Mouse (Mus musculus): ENCODE data around the gene Spock2. TPM values are rescaled to one million over a fixed set of nuclear protein-coding genes. Genes with fewer than 3 reads are reported as not detected.

The Spock2 gene
- total RNA-seq (2018; cell fraction: chromatin; rRNA removed): under 1 TPM in 8 of 26 experiments, not detected in 18; 0.20 to 0.47 (median 0.29) TPM
- not detected for total RNA-seq (2018; cell fraction: cytosol; rRNA removed)
- total RNA-seq (2018; cell fraction: nucleus; rRNA removed): under 1 TPM in 5 of 26 experiments, not detected in 21; 0.06 to 0.36 (median 0.21) TPM
- polyA plus RNA-seq (2018): not detected in 3 replicates

- 10% methylated on average over 19 of the region's 22 CpGs for WGBS (ENCODE audit: missing documents)
- H3K4me3 ChIP-seq (ENCODE audit: inconsistent target): no peak within 1 kb of the TSS
- no peaks in the 10 kb centered on the region for H3K36me3 ChIP-seq (ENCODE audit: inconsistent target)
- H3K27ac ChIP-seq: no peak within 1 kb of the TSS
- H3K79me2 ChIP-seq (ENCODE audit: inconsistent target): no peaks in the 10 kb centered on the region
Measured at GRCm38 (mm10) chr10:60106146-60106530, at the start of gene Spock2. Spock2 (plus strand) TSS chr10:60106219.

GRCm38 (mm10) chr10:60062173-60062572 lies 43.8 kb upstream of the Spock2 start:
- Histone ChIP-seq H3K36me3 (ENCODE audit: inconsistent target) (no peaks in the 10 kb centered on the region), H3K27ac (no peak overlapping the region), H3K79me2 (ENCODE audit: inconsistent target) (no peaks in the 10 kb centered on the region), H3K4me3 (ENCODE audit: inconsistent target) (no peak overlapping the region)
- 95% methylated on average over 5 of the region's 5 CpGs for WGBS (ENCODE audit: missing documents)

- Histone ChIP-seq H3K79me2 (ENCODE audit: inconsistent target) (no peaks in the 10 kb centered on the region), H3K36me3 (ENCODE audit: inconsistent target) (no peaks in the 10 kb centered on the region), H3K4me3 (ENCODE audit: inconsistent target) (no peak overlapping the region), H3K27ac (no peak overlapping the region)
- WGBS (ENCODE audit: missing documents): 85% methylated on average over 5 of the region's 5 CpGs
Measured at GRCm38 (mm10) chr10:60062931-60063330, 43.1 kb upstream of the Spock2 start.

GRCm38 (mm10) chr10:60066524-60066923 lies 39.5 kb upstream of the Spock2 start:
- Histone ChIP-seq H3K4me3 (ENCODE audit: inconsistent target) (no peak overlapping the region), H3K79me2 (ENCODE audit: inconsistent target) (no peaks in the 10 kb centered on the region), H3K36me3 (ENCODE audit: inconsistent target) (no peaks in the 10 kb centered on the region), H3K27ac (no peak overlapping the region)
- 89% methylated on average over 3 of the region's 3 CpGs for WGBS (ENCODE audit: missing documents)

DNA sequence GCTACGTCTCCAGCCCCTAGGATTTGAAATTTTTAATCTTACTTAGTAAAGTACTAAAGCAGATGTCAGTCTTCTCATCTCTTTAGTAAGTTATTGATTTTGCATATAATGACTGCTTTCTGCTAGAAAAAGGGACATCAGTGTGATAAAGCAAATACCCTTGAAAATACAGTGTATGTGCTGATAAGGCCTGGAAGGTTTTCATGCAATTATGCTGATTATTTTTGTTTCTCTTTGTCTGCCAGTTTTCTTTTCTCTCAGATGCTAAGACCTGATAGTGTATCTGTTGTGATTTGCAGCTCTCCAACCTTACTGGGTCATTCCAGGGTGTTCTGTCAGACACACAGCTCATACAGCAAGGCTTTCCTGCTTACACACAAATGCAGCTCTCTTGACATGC lies 30.9 kb upstream of the Spock2 start:
- 100% methylated on average over 1 of the region's 1 CpGs for WGBS (ENCODE audit: missing documents)
- no peaks in the 10 kb centered on the region for H3K36me3 ChIP-seq (ENCODE audit: inconsistent target)
- no peaks in the 10 kb centered on the region for H3K79me2 ChIP-seq (ENCODE audit: inconsistent target)
- H3K27ac ChIP-seq: no peak overlapping the region
- H3K4me3 ChIP-seq (ENCODE audit: inconsistent target): no peak overlapping the region

- H3K4me3 ChIP-seq (ENCODE audit: inconsistent target): no peak overlapping the region
- no peaks in the 10 kb centered on the region for H3K79me2 ChIP-seq (ENCODE audit: inconsistent target)
- H3K36me3 ChIP-seq (ENCODE audit: inconsistent target): no peaks in the 10 kb centered on the region
- no peak overlapping the region for H3K27ac ChIP-seq
- WGBS (ENCODE audit: missing documents): 97% methylated on average over 7 of the region's 7 CpGs
Measured at GRCm38 (mm10) chr10:60077226-60077625, 28.8 kb upstream of the Spock2 start.

DNA sequence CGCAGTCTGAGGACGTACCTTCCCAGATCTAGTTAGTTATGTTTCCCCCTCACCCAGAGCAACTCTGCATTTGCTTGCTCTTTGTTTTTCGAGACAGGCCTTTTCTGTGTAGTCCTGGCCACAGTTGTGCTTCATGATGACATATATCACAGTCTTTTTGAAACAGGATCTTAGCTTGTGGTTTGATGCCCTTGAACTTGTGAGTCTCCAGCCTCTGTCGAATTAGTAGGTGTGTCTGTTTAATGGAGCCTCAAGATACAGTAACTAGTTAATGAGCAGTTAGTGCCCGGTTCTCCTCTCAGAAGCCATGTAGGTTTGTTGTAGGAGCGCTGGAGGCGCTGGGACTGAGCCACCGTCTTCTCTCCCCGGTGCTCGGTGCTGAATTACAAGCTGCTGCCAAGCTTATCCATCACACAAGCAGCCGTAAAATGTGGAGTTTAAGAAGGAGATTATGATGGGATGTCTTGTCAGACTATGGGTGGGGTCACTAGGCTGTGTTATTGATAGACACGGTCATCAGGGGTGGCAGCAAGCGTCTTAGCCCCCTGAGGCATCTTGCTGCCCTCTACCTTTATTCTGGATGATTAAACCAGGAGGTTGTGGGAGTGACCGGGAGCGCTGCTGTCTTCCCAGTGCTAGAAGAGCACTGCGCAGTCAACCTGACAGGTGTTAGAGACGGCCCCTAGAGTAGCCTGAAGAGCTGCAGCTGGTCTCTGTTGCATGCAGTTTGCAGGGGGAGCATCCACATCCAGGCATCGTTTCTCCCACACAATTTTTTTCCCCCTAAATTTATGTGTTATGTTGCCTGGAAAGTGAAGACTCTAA lies 28.1 kb upstream of the Spock2 start:
- WGBS (ENCODE audit: missing documents): 79% methylated on average over 18 of the region's 18 CpGs
- Histone ChIP-seq H3K36me3 (ENCODE audit: inconsistent target) (no peaks in the 10 kb centered on the region), H3K79me2 (ENCODE audit: inconsistent target) (no peaks in the 10 kb centered on the region), H3K4me3 (ENCODE audit: inconsistent target) (no peak overlapping the region), H3K27ac (no peak overlapping the region)

GRCm38 (mm10) chr10:60078561-60078917 lies 27.5 kb upstream of the Spock2 start:
- H3K4me3 ChIP-seq (ENCODE audit: inconsistent target): no peak overlapping the region
- H3K27ac ChIP-seq: no peak overlapping the region
- no peaks in the 10 kb centered on the region for H3K79me2 ChIP-seq (ENCODE audit: inconsistent target)
- WGBS (ENCODE audit: missing documents): 43% methylated on average over 5 of the region's 5 CpGs
- H3K36me3 ChIP-seq (ENCODE audit: inconsistent target): no peaks in the 10 kb centered on the region

- H3K4me3 ChIP-seq (ENCODE audit: inconsistent target): no peak overlapping the region
- 88% methylated on average over 3 of the region's 3 CpGs for WGBS (ENCODE audit: missing documents)
- no peaks in the 10 kb centered on the region for H3K79me2 ChIP-seq (ENCODE audit: inconsistent target)
- H3K36me3 ChIP-seq (ENCODE audit: inconsistent target): no peaks in the 10 kb centered on the region
- no peak overlapping the region for H3K27ac ChIP-seq
Measured at GRCm38 (mm10) chr10:60080171-60080570, 25.8 kb upstream of the Spock2 start.

DNA sequence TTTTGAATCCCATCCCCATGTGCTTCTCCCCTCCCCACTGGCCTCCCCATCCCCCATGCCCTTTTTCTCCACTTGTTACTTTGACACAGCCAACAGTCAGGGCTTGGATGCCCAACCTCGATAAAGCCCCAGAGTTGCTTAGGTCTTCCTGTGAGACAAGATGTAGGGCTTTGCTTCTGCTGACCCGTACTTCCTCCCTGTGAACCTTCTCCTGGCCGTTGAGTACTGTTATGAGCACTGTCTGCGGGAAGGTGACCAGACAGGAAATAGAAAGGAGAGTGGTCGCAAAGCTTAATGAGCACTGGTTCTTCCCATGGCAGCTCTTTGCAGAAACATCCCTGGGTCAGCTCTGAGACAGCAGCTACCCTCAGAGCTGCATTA lies 25.4 kb upstream of the Spock2 start:
- H3K79me2 ChIP-seq (ENCODE audit: inconsistent target): no peaks in the 10 kb centered on the region

DNA sequence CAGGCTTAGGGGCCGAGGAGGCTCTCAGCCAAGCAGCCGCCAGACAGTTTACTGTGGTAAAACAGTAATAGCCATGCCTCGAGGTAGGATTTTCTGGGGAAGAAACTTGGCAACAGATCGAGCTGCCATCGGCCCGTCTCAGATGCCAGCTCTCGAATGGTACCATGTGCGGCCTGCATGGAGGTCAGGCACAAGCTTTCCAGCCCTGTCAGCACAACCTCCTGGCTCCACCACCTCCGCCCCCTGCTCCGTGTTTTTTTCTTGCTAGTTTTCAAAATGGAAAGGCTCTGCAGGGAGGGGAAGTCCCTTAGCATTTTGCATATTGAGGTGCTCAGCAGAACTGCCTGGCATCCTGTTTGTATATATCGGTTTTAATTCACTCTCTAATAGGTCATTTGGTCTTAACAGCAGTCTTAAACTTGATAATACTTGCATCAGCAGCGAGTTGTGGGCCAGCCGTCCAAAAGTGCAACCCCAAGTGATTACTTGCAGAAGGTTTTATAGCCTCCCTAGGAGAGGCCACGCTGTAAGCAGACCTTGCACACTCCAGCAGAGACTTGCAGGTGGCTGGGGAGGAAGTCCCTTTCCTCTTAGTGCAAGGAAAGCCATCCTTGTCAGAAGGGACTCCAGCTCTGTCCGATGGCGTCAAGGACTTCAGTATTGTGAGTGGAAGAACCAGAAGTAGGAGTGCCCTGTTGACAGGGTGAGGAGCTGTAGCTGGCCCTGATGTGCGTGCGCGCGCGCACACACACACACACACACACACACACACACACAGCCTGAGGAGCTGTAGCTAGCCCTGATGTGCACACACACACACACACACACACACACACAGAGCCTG lies 24.8 kb upstream of the Spock2 start:
- Histone ChIP-seq H3K4me3 (ENCODE audit: inconsistent target) (no peak overlapping the region), H3K79me2 (ENCODE audit: inconsistent target) (no peaks in the 10 kb centered on the region), H3K36me3 (ENCODE audit: inconsistent target) (no peaks in the 10 kb centered on the region), H3K27ac (no peak overlapping the region)
- WGBS (ENCODE audit: missing documents): 26% methylated on average over 21 of the region's 21 CpGs

More for the DNA sequence above, 25.4 kb upstream of the Spock2 start:
- 4% methylated on average over 5 of the region's 5 CpGs for WGBS (ENCODE audit: missing documents)
- Histone ChIP-seq H3K27ac (no peak overlapping the region), H3K36me3 (ENCODE audit: inconsistent target) (no peaks in the 10 kb centered on the region), H3K4me3 (ENCODE audit: inconsistent target) (no peak overlapping the region)

DNA sequence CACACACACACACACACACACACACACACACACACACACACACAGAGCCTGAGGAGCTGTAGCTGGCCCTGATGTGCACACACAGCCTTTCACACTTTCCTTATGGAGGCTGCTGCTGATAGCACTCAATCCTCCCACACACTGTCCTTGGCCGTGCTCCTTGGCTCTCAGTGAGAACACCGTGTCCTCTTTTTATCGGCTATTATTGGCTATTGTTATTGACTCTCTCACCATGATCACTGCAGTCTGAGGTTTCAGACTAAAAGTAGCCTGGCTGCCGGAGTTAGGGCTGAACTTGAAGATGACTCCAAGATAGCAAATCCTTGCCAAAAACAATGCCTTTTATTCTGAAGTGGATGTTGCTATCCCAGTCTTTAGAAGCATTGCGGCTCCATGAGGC lies 24.1 kb upstream of the Spock2 start:
- H3K4me3 ChIP-seq (ENCODE audit: inconsistent target): no peak overlapping the region
- H3K36me3 ChIP-seq (ENCODE audit: inconsistent target): no peaks in the 10 kb centered on the region
- WGBS (ENCODE audit: missing documents): 92% methylated on average over 5 of the region's 5 CpGs
- no peak overlapping the region for H3K27ac ChIP-seq
- no peaks in the 10 kb centered on the region for H3K79me2 ChIP-seq (ENCODE audit: inconsistent target)

DNA sequence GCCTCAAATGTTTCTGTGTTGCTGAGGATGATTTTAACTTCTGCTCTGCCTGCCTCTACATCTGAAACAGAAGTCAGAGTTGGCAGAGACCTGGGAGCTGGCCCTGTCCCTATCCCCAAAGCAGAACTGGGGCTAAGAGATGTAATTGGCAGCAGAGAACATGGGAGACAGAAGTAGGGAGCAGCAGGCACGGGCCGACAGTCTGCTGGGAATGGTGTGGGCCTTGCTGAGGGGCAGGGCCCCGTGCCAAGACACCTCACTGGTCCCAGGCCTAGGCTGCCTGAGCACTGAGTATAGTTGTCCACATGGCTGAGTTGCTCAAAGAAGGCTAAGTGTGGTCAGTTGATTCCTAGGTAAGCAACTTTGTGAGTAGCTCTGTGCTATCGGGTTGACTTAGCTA lies 22.0 kb upstream of the Spock2 start:
- 86% methylated on average over 4 of the region's 4 CpGs for WGBS (ENCODE audit: missing documents)
- Histone ChIP-seq H3K36me3 (ENCODE audit: inconsistent target) (no peaks in the 10 kb centered on the region), H3K79me2 (ENCODE audit: inconsistent target) (no peaks in the 10 kb centered on the region), H3K4me3 (ENCODE audit: inconsistent target) (no peak overlapping the region), H3K27ac (no peak overlapping the region)

- Histone ChIP-seq H3K27ac (no peak overlapping the region), H3K79me2 (ENCODE audit: inconsistent target) (no peaks in the 10 kb centered on the region), H3K36me3 (ENCODE audit: inconsistent target) (no peaks in the 10 kb centered on the region), H3K4me3 (ENCODE audit: inconsistent target) (no peak overlapping the region)
- 100% methylated on average over 2 of the region's 2 CpGs for whole genome bisulfite sequencing (ENCODE audit: missing documents)
Measured at GRCm38 (mm10) chr10:60092311-60092710, 13.7 kb upstream of the Spock2 start.

- H3K27ac ChIP-seq: no peak overlapping the region
- H3K4me3 ChIP-seq (ENCODE audit: inconsistent target): no peak overlapping the region
- 100% methylated on average over 1 of the region's 2 CpGs for WGBS (ENCODE audit: missing documents)
- H3K79me2 ChIP-seq (ENCODE audit: inconsistent target): no peaks in the 10 kb centered on the region
- H3K36me3 ChIP-seq (ENCODE audit: inconsistent target): no peaks in the 10 kb centered on the region
Measured at GRCm38 (mm10) chr10:60093751-60094150, 12.3 kb upstream of the Spock2 start.
